ENCODE assay signal across 9 mouse cellular contexts in genomic region chr11:62643011-62643631, GRCm38 (mm10). TPM values are rescaled to one million over a fixed set of nuclear protein-coding genes. Genes with fewer than 3 reads are reported as not detected.
A peak's percentile ranks its signal among the peaks of the same experiment; 100 is the strongest.
DNase-seq lines count a peak whose midpoint lies in the region; ATAC-seq and TF ChIP-seq lines count a peak whose summit lies in the region.
"Had no signal": no experiment of that assay in that cellular context is flagged by ENCODE, and none has a peak within 500 bp of the region (broad histone marks: within the 10 kb centered on the region; RNA-seq: fewer than 3 reads in every experiment).

No protein-coding gene starts in this region.

- TF ChIP-seq RAD21 in CH12.LX (IDR thresholded peaks at IDR 0.05; ENCODE audit: low read depth, low read length), result no peak

- TF ChIP-seq EP300 in CH12.LX (IDR thresholded peaks at IDR 0.05; ENCODE audit: low read length), result no peak

- TF ChIP-seq CTCF in forebrain, postnatal 0 days (IDR thresholded peaks at IDR 0.05; ENCODE audit: low read depth), result no peak
- TF ChIP-seq CTCF in CH12.LX (conservative IDR thresholded peaks at IDR 0.05 in 1 of 2, IDR thresholded peaks at IDR 0.05 in 1 of 2; ENCODE audit: low read depth in 2 of 2, low read length in 2 of 2), result no peak
- TF ChIP-seq CTCF in hindbrain, postnatal 0 days (IDR thresholded peaks at IDR 0.05; ENCODE audit: low read depth), result no peak

- no peak overlapping the region for H3K4me3 ChIP-seq in forebrain, embryonic 12.5 days (replicated peaks)
- H3K4me3 ChIP-seq in forebrain, postnatal 0 days (ENCODE audit: low read depth, low read length), result no peak overlapping the region
- H3K4me3 ChIP-seq in CH12.LX (replicated peaks in 1 of 3; ENCODE audit: low read depth in 2 of 3, low read length in 2 of 3, poor library complexity in 1 of 3), result no peak overlapping the region
- H3K4me3 ChIP-seq in embryonic facial prominence, embryonic 14.5 days (ENCODE audit: low read depth, low read length), result no peak overlapping the region
- no peak overlapping the region for H3K4me3 ChIP-seq in hindbrain, postnatal 0 days (ENCODE audit: low read length)
- H3K4me3 ChIP-seq: liver, embryonic 15.5 days had no signal

- WGBS in forebrain, embryonic 12.5 days, result 73% methylated on average over 8 of the region's 8 CpGs
- WGBS in forebrain, postnatal 0 days, result 55% methylated on average over 8 of the region's 8 CpGs
- 60% methylated on average over 8 of the region's 8 CpGs for WGBS in embryonic facial prominence, embryonic 14.5 days
- whole genome bisulfite sequencing in hindbrain, postnatal 0 days, result 47% methylated on average over 8 of the region's 8 CpGs

- in situ Hi-C loops in CH12.LX (cut with MboI; ENCODE audit: low pct_ligation_motif_present, low pct_unique_long_range_greater_than_20kb, low sequenced_read_pairs), result no loop called here

- H3K9me3 ChIP-seq in forebrain, embryonic 12.5 days, result no peaks in the 10 kb centered on the region
- H3K9me3 ChIP-seq in forebrain, postnatal 0 days (ENCODE audit: low read length), result no peaks in the 10 kb centered on the region
- H3K9me3 ChIP-seq in CH12.LX (replicated peaks; ENCODE audit: low read length), result no peaks in the 10 kb centered on the region
- H3K9me3 ChIP-seq in embryonic facial prominence, embryonic 14.5 days (ENCODE audit: control insufficient read depth, low read length), result no peaks in the 10 kb centered on the region
- H3K9me3 ChIP-seq in hindbrain, postnatal 0 days (ENCODE audit: low read length), result no peaks in the 10 kb centered on the region
- H3K9me3 ChIP-seq: liver, embryonic 15.5 days had no signal

- H3K36me3 ChIP-seq in forebrain, embryonic 12.5 days (replicated peaks), result no peaks in the 10 kb centered on the region
- H3K36me3 ChIP-seq in forebrain, postnatal 0 days (ENCODE audit: insufficient read depth), result no peaks in the 10 kb centered on the region
- H3K36me3 ChIP-seq in CH12.LX (replicated peaks in 1 of 2; ENCODE audit: control insufficient read depth in 1 of 2, insufficient read depth in 1 of 2, low read length in 1 of 2), result peaks cover 0 to 3% of the 10 kb centered on the region in 2 experiments
- H3K36me3 ChIP-seq in embryonic facial prominence, embryonic 14.5 days (ENCODE audit: control insufficient read depth, insufficient read depth, low read length), result no peaks in the 10 kb centered on the region
- no peaks in the 10 kb centered on the region for H3K36me3 ChIP-seq in hindbrain, postnatal 0 days (ENCODE audit: insufficient read depth, low read length)
- H3K36me3 ChIP-seq: liver, embryonic 15.5 days had no signal

- dilution Hi-C loops in CH12.LX (cut with MboI; ENCODE audit: extremely low pct_ligation_motif_present, extremely low pct_unique_long_range_greater_than_20kb, low sequenced_read_pairs), result no loop called here

- no peak overlapping the region for H3K9ac ChIP-seq in forebrain, embryonic 12.5 days
- H3K9ac ChIP-seq in forebrain, postnatal 0 days, result no peak overlapping the region
- H3K9ac ChIP-seq in CH12.LX (ENCODE audit: insufficient read depth, low read depth), result no peak overlapping the region
- H3K9ac ChIP-seq in embryonic facial prominence, embryonic 14.5 days (ENCODE audit: low read depth, low read length), result peak overlapping the region; percentile 21; the same call in 1 of the 2 replicates
- H3K9ac ChIP-seq in hindbrain, postnatal 0 days (replicated peaks; ENCODE audit: low read length), result no peak overlapping the region
- H3K9ac ChIP-seq: liver, embryonic 15.5 days had no signal

- no peak overlapping the region for H3K4me2 ChIP-seq in forebrain, embryonic 12.5 days
- no peak overlapping the region for H3K4me2 ChIP-seq in forebrain, postnatal 0 days (ENCODE audit: low read depth)
- no peak overlapping the region for H3K4me2 ChIP-seq in CH12.LX (ENCODE audit: insufficient read depth, low read depth, poor library complexity, severe bottlenecking)
- H3K4me2 ChIP-seq in embryonic facial prominence, embryonic 14.5 days (ENCODE audit: low read depth, low read length), result no peak overlapping the region
- H3K4me2 ChIP-seq in hindbrain, postnatal 0 days (ENCODE audit: low read depth, low read length), result no peak overlapping the region
- H3K4me2 ChIP-seq: liver, embryonic 15.5 days had no signal

- no peak for DNase-seq in forebrain, postnatal 0 days
- peak; percentile 42 for DNase-seq in CH12.LX (ENCODE audit: extremely low read depth)
- DNase-seq in embryonic facial prominence, embryonic 14.5 days (ENCODE audit: low spot score), result peak; percentile 83
- peak; percentile 63 for DNase-seq in hindbrain, postnatal 0 days (ENCODE audit: low spot score)
- DNase-seq in lung, postnatal 25 days (ENCODE audit: low spot score), result peak; percentile 85
- no peak for DNase-seq in thymus, postnatal 14 days
- DNase-seq in layer of hippocampus, postnatal 25 days (ENCODE audit: extremely low spot score in 1 of 2, low spot score in 1 of 2), result no peak

- H3K4me1 ChIP-seq in forebrain, embryonic 12.5 days, result peaks cover 52% of the 10 kb centered on the region
- H3K4me1 ChIP-seq in forebrain, postnatal 0 days (ENCODE audit: insufficient read depth), result peaks cover 34% of the 10 kb centered on the region
- peaks cover 34 to 64% of the 10 kb centered on the region in 2 experiments for H3K4me1 ChIP-seq in CH12.LX (ENCODE audit: control insufficient read depth in 1 of 2, insufficient read depth in 2 of 2)
- peaks cover 45% of the 10 kb centered on the region for H3K4me1 ChIP-seq in embryonic facial prominence, embryonic 14.5 days (ENCODE audit: control insufficient read depth, insufficient read depth, low read length)
- H3K4me1 ChIP-seq in hindbrain, postnatal 0 days (ENCODE audit: insufficient read depth, low read length), result peaks cover 28% of the 10 kb centered on the region

- TF ChIP-seq POLR2A in CH12.LX (IDR thresholded peaks at IDR 0.05; ENCODE audit: low read depth, low read length), result no peak

- ATAC-seq in forebrain, embryonic 12.5 days (ENCODE audit: low FRiP score), result no peak
- ATAC-seq in forebrain, postnatal 0 days, result no peak
- ATAC-seq in embryonic facial prominence, embryonic 14.5 days (ENCODE audit: low read depth), result peak; percentile 56; the same call in 1 of the 2 replicates
- ATAC-seq in hindbrain, postnatal 0 days, result peak; percentile 18; the same call in 1 of the 2 replicates

- H3K27me3 ChIP-seq in forebrain, embryonic 12.5 days, result no peaks in the 10 kb centered on the region
- no peaks in the 10 kb centered on the region for H3K27me3 ChIP-seq in forebrain, postnatal 0 days (ENCODE audit: insufficient read depth, low read length)
- no peaks in the 10 kb centered on the region for H3K27me3 ChIP-seq in CH12.LX (replicated peaks)
- no peaks in the 10 kb centered on the region for H3K27me3 ChIP-seq in embryonic facial prominence, embryonic 14.5 days (replicated peaks; ENCODE audit: control insufficient read depth, insufficient read depth, low read length)
- H3K27me3 ChIP-seq in hindbrain, postnatal 0 days (ENCODE audit: insufficient read depth, low read length), result no peaks in the 10 kb centered on the region

- H3K79me2 ChIP-seq in CH12.LX (replicated peaks; ENCODE audit: control insufficient read depth, extremely low read depth, insufficient read depth, poor library complexity, severe bottlenecking), result no peaks in the 10 kb centered on the region

- H3K27ac ChIP-seq in forebrain, embryonic 12.5 days, result peak overlapping the region; percentile 42
- H3K27ac ChIP-seq in forebrain, postnatal 0 days (ENCODE audit: low read depth, low read length), result no peak overlapping the region
- no peak overlapping the region for H3K27ac ChIP-seq in CH12.LX (ENCODE audit: insufficient read depth, low read depth)
- peak overlapping the region; percentile 54 for H3K27ac ChIP-seq in embryonic facial prominence, embryonic 14.5 days (replicated peaks; ENCODE audit: low read depth, low read length)
- peak overlapping the region; percentile 46 for H3K27ac ChIP-seq in hindbrain, postnatal 0 days
- H3K27ac ChIP-seq: liver, embryonic 15.5 days had no signal

TF ChIP-seq in CH12.LX, 34 proteins besides CTCF, POLR2A, EP300 and RAD21:
- TF ChIP-seq MAZ (IDR thresholded peaks at IDR 0.05; ENCODE audit: low read depth, low read length) (0 out of 2 replicates have a peak, but pooled peaks have one; percentile 20), IRF4 (IDR thresholded peaks at IDR 0.05; ENCODE audit: low read depth, low read length) (0 out of 2 replicates have a peak, but pooled peaks have one; percentile 10), MYC (IDR thresholded peaks at IDR 0.05; ENCODE audit: low read depth, low read length) (no peak)

RNA-seq across cellular contexts. Expression of gene Lrrc75a, which starts 5.2 kb away (rescaled TPM):
- polyA plus RNA-seq in forebrain, embryonic 12.5 days (2016; fragmentation: Nextera tagmentation; extraction: Ambion mirVana), result 12.6 and 15.1 TPM in 2 replicates
- 13.2 and 18.1 TPM in 2 replicates for total RNA-seq in forebrain, postnatal 0 days (2014; rRNA removed)
- polyA plus RNA-seq in forebrain, postnatal 0 days (2015; fragmentation: Nextera tagmentation; extraction: Ambion mirVana), result 6.5 and 7.1 TPM in 2 replicates
- total RNA-seq in CH12.LX (2012; rRNA removed) (2.9 and 12.6 TPM in 2 replicates), CH12.LX (2014; rRNA removed) (1.3 and 1.6 TPM in 2 replicates)
- 1.8 and 2.7 TPM in 2 replicates for polyA plus RNA-seq in CH12.LX (2012; ENCODE audit: insufficient read length, low read depth)
- polyA plus RNA-seq in embryonic facial prominence, embryonic 14.5 days (2014; fragmentation: Nextera tagmentation; extraction: Ambion mirVana), result 16.6 and 17.2 TPM in 2 replicates
- total RNA-seq in hindbrain, postnatal 0 days (2014; rRNA removed), result 26.0 and 29.7 TPM in 2 replicates
- polyA plus RNA-seq in hindbrain, postnatal 0 days (2015; fragmentation: Nextera tagmentation; extraction: Ambion mirVana), result 6.4 and 6.9 TPM in 2 replicates
- 1 to 10 TPM; 8.1 to 9.9 TPM for total RNA-seq in layer of hippocampus, postnatal 25 days (2021)

RNA-seq across cellular contexts. Expression of gene Mmgt2, which starts 5.3 kb away (rescaled TPM):
- 36.8 and 38.1 TPM in 2 replicates for polyA plus RNA-seq in forebrain, embryonic 12.5 days (2016; fragmentation: Nextera tagmentation; extraction: Ambion mirVana)
- 22.6 and 37.0 TPM in 2 replicates for total RNA-seq in forebrain, postnatal 0 days (2014; rRNA removed)
- polyA plus RNA-seq in forebrain, postnatal 0 days (2015; fragmentation: Nextera tagmentation; extraction: Ambion mirVana), result 22.4 and 23.3 TPM in 2 replicates
- total RNA-seq in CH12.LX (2012; rRNA removed), result 47.9 and 60.7 TPM in 2 replicates
- 41.2 and 49.2 TPM in 2 replicates for total RNA-seq in CH12.LX (2014; rRNA removed)
- 61.4 and 65.9 TPM in 2 replicates for polyA plus RNA-seq in CH12.LX (2012; ENCODE audit: insufficient read length, low read depth)
- 48.4 and 54.3 TPM in 2 replicates for polyA plus RNA-seq in embryonic facial prominence, embryonic 14.5 days (2014; fragmentation: Nextera tagmentation; extraction: Ambion mirVana)
- 15.6 and 43.9 TPM in 2 replicates for total RNA-seq in hindbrain, postnatal 0 days (2014; rRNA removed)
- 22.6 and 28.1 TPM in 2 replicates for polyA plus RNA-seq in hindbrain, postnatal 0 days (2015; fragmentation: Nextera tagmentation; extraction: Ambion mirVana)
- 10 to 100 TPM; 16.5 to 17.9 TPM for total RNA-seq in layer of hippocampus, postnatal 25 days (2021)

Comparison
In these comparisons a context has a peak if more than half of its experiments do, and no peak if none do; other contexts are left out.
1. H3K27ac ChIP-seq: peak in forebrain, embryonic 12.5 days (single experiment), embryonic facial prominence, embryonic 14.5 days (single experiment) and hindbrain, postnatal 0 days (single experiment); none in forebrain, postnatal 0 days (single experiment) and CH12.LX (single experiment).
2. ATAC-seq: peak in embryonic facial prominence, embryonic 14.5 days (single experiment) and hindbrain, postnatal 0 days (single experiment); none in forebrain, embryonic 12.5 days (single experiment) and forebrain, postnatal 0 days (single experiment).
3. DNase-seq: peak in CH12.LX (single experiment), embryonic facial prominence, embryonic 14.5 days (single experiment), hindbrain, postnatal 0 days (single experiment) and lung, postnatal 25 days (single experiment); none in forebrain, postnatal 0 days (single experiment), thymus, postnatal 14 days (single experiment) and layer of hippocampus, postnatal 25 days (0 of 2).